Mouse (Mus musculus) stomach, postnatal 0 days (tissue): Measurements from ENCODE around the gene Ppil6. TPM values are rescaled to one million over a fixed set of nuclear protein-coding genes. Genes with fewer than 3 reads are reported as not detected.

Experiments
- ATAC-seq: fragments of 200-750 bp; cut with Nextera tagmentation; 2 replicates; pipeline ENCODE4 v1.8.0; 2017; ENCODE audit not compliant: low FRiP score, low TSS enrichment
- DNase-seq: peaks from one replicate; pipeline ENCODE4 v3.0.0-alpha.2; 2016; ENCODE audit warnings: low spot score
- H3K27ac ChIP-seq: fragments of 300-500 bp; sonication (generic); replicated peaks from 2 replicates; pipeline ENCODE4 v1.5.1; 2014; ENCODE audit warnings: mild to moderate bottlenecking, control low read depth
- H3K27me3 ChIP-seq: fragments of 300-500 bp; sonication (generic); 2 replicates; pipeline ENCODE4 v1.6.1; 2014; ENCODE audit warnings: low read length; ENCODE audit not compliant: control insufficient read depth, insufficient read depth
- H3K36me3 ChIP-seq: fragments of 300-500 bp; sonication (generic); 2 replicates; pipeline ENCODE4 v1.6.1; 2014; ENCODE audit warnings: low read length, mixed read lengths; ENCODE audit not compliant: control insufficient read depth, insufficient read depth
- H3K4me1 ChIP-seq: fragments of 300-500 bp; sonication (generic); replicated peaks from 2 replicates; pipeline ENCODE4 v1.6.1; 2014; ENCODE audit warnings: antibody characterized with exemption; ENCODE audit not compliant: control insufficient read depth, insufficient read depth
- H3K4me2 ChIP-seq: fragments of 300-500 bp; sonication (generic); replicated peaks from 2 replicates; pipeline ENCODE4 v1.6.1; 2014; ENCODE audit warnings: low read depth, mild to moderate bottlenecking, control low read depth, moderate library complexity
- H3K4me3 ChIP-seq: fragments of 300-500 bp; sonication (generic); 2 replicates; pipeline ENCODE4 v1.5.1; 2014; ENCODE audit warnings: low read depth, low read length, control low read depth
- H3K9ac ChIP-seq: fragments of 300-500 bp; sonication (generic); 2 replicates; pipeline ENCODE4 v1.6.1; 2014; ENCODE audit warnings: mild to moderate bottlenecking, low read length, control low read depth, mixed read lengths
- H3K9me3 ChIP-seq: fragments of 300-500 bp; sonication (generic); 2 replicates; pipeline ENCODE4 v1.6.1; 2016; ENCODE audit warnings: low read length; ENCODE audit not compliant: control insufficient read depth
- CTCF ChIP-seq: IDR thresholded peaks from 2 replicates; pipeline ENCODE4 v1.5.1; 2016; ENCODE audit warnings: antibody characterized with exemption, low read depth, mild to moderate bottlenecking, moderate library complexity
- EP300 ChIP-seq: optimal IDR thresholded peaks from 2 replicates; pipeline ENCODE3; 2016; ENCODE audit warnings: antibody characterized with exemption
- WGBS: fragments of 180-500 bp; shearing (Covaris S2); extraction: QIAGEN DNeasy Blood & Tissue Kit; methylation state at CpG from one replicate; pipeline ENCODE4 v1.1.7; 2014; 5-methylcytosine and 5-hydroxymethylcytosine counted together
- polyA plus RNA-seq: library from polyadenylated mRNA; unstranded; fragments of >200 nt; fragmentation: Nextera tagmentation; extraction: Ambion mirVana; gene quantifications from 2 replicates; pipeline ENCODE4 v1.2.1, GENCODE M21; 2015

Ppil6 gene
- polyA plus RNA-seq, 1 experiment from 2014 or later = 2.5 TPM

DNA sequence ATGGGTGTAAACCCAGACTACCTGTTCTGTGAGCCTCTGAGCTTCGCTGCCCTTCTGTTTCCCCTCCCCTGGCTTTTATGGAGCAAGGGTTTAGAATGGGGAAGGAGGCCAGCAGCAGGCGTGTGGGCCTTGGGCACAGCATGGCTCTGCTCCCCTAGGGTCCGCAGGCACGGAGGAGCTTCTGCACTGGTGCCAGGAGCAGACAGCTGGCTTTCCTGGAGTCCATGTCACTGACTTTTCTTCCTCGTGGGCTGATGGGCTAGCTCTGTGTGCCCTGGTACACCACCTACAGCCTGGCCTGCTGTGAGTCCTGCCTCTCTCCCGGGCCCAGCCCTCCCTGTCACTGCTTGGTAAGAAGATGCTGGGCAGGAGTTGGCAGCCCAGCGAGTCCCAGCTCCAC lies 7.8 kb upstream of the Ppil6 start:
- H3K4me1 ChIP-seq = no peaks in the 10 kb centered on the region
- DNase-seq (no peak), ATAC-seq (no peak)
- no peak overlapping the region for H3K27ac ChIP-seq
- H3K9me3 ChIP-seq = no peaks in the 10 kb centered on the region
- TF ChIP-seq CTCF (no peak), EP300 (no peak)
- H3K36me3 ChIP-seq = peaks cover 34% of the 10 kb centered on the region
- H3K9ac ChIP-seq = no peak overlapping the region
- no peaks in the 10 kb centered on the region for H3K27me3 ChIP-seq
- WGBS = 82% methylated on average over 7 of the region's 7 CpGs
- H3K4me3 ChIP-seq = no peak overlapping the region
- H3K4me2 ChIP-seq = no peak overlapping the region

DNA sequence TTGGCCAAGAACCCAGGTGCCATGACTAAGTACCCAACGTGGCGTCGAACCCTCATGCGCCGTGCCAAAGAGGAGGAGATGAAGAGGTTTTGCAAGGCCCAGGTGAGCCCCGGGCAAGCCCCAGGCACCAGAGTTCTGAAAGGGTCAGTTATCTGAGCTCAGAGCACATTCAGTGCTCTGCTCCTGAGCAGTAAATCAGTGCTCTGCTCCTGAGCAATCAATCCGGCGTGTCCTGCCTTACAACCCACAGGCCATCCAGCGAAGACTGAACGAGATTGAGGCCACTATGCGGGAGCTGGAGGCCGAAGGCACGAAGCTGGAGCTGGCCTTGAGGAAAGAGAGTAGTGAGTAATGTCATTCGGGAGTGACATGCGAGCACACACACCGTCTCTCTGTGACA lies 4.5 kb upstream of the Ppil6 start:
- peaks cover 13% of the 10 kb centered on the region; the same call in 1 of the 2 replicates for H3K4me1 ChIP-seq
- ATAC-seq = no peak
- WGBS = 89% methylated on average over 16 of the region's 16 CpGs
- H3K4me2 ChIP-seq = no peak overlapping the region
- H3K27ac ChIP-seq = no peak overlapping the region
- peaks cover 30% of the 10 kb centered on the region for H3K36me3 ChIP-seq
- DNase-seq = no peak
- no peaks in the 10 kb centered on the region for H3K27me3 ChIP-seq
- H3K9ac ChIP-seq = no peak overlapping the region
- no peaks in the 10 kb centered on the region for H3K9me3 ChIP-seq
- TF ChIP-seq EP300 (no peak), CTCF (no peak)
- H3K4me3 ChIP-seq = no peak overlapping the region

DNA sequence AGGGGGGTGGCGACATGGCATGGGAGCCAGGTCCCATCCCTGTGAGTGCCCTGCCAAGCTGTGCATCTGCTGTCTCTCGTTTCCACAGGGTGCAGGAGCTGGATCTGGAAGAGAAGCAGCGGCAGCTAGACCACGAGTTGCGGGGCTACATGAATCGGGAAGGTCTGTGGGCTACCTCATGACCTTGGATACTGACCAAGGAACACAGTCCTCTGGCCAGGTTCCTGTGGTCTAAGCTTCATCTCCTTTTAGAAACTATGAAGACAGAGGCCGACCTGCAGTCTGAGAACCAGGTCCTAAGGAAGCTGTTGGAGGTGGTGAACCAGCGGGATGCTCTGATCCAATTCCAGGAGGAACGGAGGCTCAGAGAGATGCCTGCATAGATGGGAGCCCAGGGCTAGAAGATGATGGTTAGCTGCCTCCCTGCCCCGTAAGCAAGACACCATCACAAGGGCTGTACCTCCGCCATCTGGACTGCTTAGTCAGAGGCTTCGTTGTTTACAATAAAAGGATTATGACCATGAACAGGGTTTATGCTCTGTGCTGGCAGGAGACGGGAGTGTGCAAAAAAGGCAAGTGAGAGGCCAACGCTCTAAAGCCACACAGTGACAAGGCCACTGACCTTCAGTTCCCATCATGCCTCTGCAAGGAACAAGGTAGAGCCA lies 3.6 kb upstream of the Ppil6 start:
- no peak for TF ChIP-seq EP300
- TF ChIP-seq CTCF = no peak
- Histone ChIP-seq H3K4me3 (no peak overlapping the region), H3K4me2 (no peak overlapping the region), H3K27me3 (no peaks in the 10 kb centered on the region), H3K9ac (no peak overlapping the region), H3K27ac (peak overlapping the region; percentile 56), H3K36me3 (peaks cover 28% of the 10 kb centered on the region), H3K4me1 (peaks cover 13% of the 10 kb centered on the region; the same call in 1 of the 2 replicates), H3K9me3 (no peaks in the 10 kb centered on the region)
- ATAC-seq (no peak), DNase-seq (no peak)
- WGBS = 64% methylated on average over 14 of the region's 14 CpGs

DNA sequence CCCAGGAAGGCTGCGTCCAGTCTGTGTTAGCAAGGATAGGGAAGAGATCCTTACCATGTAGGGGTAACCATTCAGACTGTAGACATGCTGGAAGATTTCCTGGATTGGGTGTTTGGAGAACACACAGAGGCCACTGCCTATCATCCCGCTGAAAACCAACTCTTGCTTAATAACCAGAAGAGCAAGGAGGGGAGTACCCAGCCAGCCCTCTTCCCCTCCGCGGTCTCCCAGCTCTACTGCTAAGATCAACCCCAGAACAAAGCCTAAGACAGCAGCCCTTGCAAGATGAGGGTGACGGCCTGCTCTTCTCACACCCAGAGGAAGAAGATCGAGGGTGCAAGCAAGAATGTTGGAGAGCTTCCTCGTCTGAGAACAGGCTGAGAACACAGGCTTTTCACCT lies 1.4 kb upstream of the Ppil6 start:
- Histone ChIP-seq H3K9ac (peak overlapping the region; percentile 83), H3K4me2 (peak overlapping the region; percentile 100), H3K27ac (peak overlapping the region; percentile 91), H3K9me3 (no peaks in the 10 kb centered on the region), H3K36me3 (peaks cover 21% of the 10 kb centered on the region), H3K4me1 (peaks cover 13% of the 10 kb centered on the region; the same call in 1 of the 2 replicates), H3K27me3 (no peaks in the 10 kb centered on the region), H3K4me3 (peak overlapping the region; percentile 71)
- ATAC-seq = 0 out of 2 replicates have a peak, but pooled peaks have one; percentile 9
- WGBS = 14% methylated on average over 7 of the region's 7 CpGs
- DNase-seq = no peak
- no peak for TF ChIP-seq EP300

DNA sequence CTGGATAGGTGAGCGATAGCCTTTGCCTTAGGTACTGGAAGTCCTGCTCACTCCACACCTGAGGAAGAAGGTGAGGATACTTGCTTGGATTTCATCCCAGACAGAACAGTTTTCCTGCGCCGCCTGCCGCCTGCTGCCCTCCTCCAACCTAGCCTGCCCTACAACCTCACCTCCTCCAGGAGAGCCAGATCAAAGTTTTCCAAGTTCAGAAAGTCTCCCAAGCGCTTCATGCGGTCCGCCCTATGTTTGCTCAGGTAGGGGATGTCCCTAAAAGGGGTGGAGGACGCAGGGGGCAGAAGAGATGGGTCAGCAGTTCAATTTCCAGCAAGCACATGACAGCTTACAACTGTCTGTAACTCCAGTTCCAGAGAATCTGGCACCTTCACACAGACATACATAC lies 945 bp upstream of the Ppil6 start:
- Histone ChIP-seq H3K27ac (peak overlapping the region; percentile 91), H3K9me3 (no peaks in the 10 kb centered on the region), H3K36me3 (peaks cover 17% of the 10 kb centered on the region), H3K4me3 (peak overlapping the region; percentile 71), H3K9ac (peak overlapping the region; percentile 83), H3K4me1 (peaks cover 13% of the 10 kb centered on the region; the same call in 1 of the 2 replicates), H3K27me3 (no peaks in the 10 kb centered on the region), H3K4me2 (peak overlapping the region; percentile 100)
- ATAC-seq (no peak), DNase-seq (peak; percentile 44)
- 11% methylated on average over 8 of the region's 8 CpGs for WGBS
- TF ChIP-seq EP300 (no peak), CTCF (peak; percentile 51)

DNA sequence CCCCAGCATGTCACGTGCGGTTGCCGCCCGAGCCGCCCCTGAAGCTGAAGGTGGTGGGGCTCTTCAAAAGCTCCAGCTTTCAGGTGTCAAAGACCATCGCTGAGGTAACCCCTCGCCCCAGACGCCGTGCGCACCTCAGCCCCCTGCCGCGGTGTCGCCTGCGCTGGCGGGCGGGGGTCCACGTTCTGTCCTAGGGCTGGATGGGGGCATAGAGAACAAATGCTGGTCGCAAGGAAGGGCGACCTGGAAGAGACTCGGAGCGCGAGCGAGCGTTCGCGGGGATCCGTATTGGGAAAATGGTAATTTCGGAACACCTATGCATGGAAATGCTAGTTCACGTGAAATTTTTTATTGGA lies 257 bp downstream of the Ppil6 start:
- Histone ChIP-seq H3K4me2 (peak overlapping the region; percentile 100), H3K27ac (0 out of 2 replicates have a peak overlapping the region, but pooled peaks have one; percentile 24)

More for the DNA sequence above, 257 bp downstream of the Ppil6 start:
- Histone ChIP-seq H3K27me3 (no peaks in the 10 kb centered on the region), H3K36me3 (peaks cover 7% of the 10 kb centered on the region; the same call in 1 of the 2 replicates), H3K4me3 (peak overlapping the region; percentile 71), H3K9me3 (no peaks in the 10 kb centered on the region), H3K9ac (peak overlapping the region; percentile 83), H3K4me1 (peaks cover 13% of the 10 kb centered on the region; the same call in 1 of the 2 replicates)
- under 1% methylated on average over 29 of the region's 29 CpGs for WGBS
- TF ChIP-seq CTCF = no peak
- TF ChIP-seq EP300 = no peak
- no peak; the same call in 1 of the 2 replicates for ATAC-seq
- no peak for DNase-seq
